Mouse (Mus musculus): Measurements from ENCODE around the gene Fez1.

DNA sequence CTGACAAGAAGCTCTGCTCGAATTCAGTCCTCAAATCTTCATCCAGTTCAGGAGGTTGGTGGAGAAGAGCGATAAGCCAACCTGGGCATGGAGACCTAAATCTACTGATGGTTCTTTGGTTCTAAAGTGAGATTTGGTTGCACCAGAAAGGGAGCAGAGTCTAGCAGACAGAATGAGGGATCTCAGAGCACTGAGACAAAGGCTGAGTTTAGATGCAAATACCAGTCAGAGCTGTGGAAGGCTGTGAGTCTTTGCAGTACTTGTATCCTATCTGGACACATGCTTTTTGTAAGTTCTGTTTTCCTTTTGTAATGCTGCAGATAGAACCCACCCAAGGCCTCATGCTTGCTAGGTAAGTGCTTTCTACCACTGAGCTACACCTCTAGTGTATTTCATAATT is 360 bp downstream of the Fez1 start:
- TF ChIP-seq CTCF (IDR thresholded peaks at IDR 0.05; ENCODE audit: borderline replicate concordance, insufficient read depth, low read length) (no peak), POLR2A (IDR thresholded peaks at IDR 0.05; ENCODE audit: low read depth, low read length) (no peak)
